Mouse (Mus musculus) megakaryocyte, embryonic 14.5 days (primary cell): Measurements from ENCODE around the gene Lrrc74b.

Experiments
- FLI1 ChIP-seq: IDR thresholded peaks from 2 replicates; pipeline ENCODE4 v1.6.1; 2012; ENCODE audit warnings: low read length, inconsistent platforms, mixed read lengths
- GATA1 ChIP-seq: IDR thresholded peaks from 3 replicates; pipeline ENCODE4 v1.6.1; 2012; ENCODE audit warnings: mixed read lengths, low read length, inconsistent platforms, borderline replicate concordance

DNA sequence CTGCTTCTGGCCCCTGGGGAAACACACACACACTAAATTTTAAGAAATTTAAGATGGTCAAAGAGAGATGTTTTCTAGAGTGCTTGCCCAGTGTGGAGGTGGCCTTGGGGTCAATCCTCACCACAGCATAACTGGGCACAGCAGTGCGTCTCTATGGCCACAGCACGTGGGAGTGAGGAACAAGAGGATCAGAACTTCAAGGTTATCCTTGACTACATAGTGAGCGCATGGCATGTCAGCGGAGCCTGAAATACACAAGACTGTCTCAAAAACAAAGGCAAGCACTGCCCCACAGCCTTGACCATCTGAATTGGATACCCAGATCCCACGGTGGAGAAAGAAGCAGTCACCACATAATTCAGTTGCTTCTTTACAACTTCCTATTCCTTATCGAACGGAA lies 23.5 kb upstream of the Lrrc74b start:
- TF ChIP-seq GATA1 (no peak), FLI1 (no peak)
